Mouse (Mus musculus) kidney, embryonic 14.5 days (tissue): ENCODE measurements around the gene Hist1h2bn. TPM values are rescaled to one million over a fixed set of nuclear protein-coding genes. Genes with fewer than 3 reads are reported as not detected.
"Not testable (repeated sequence)": the region's sequence is repeated elsewhere in the genome, so short reads cannot be mapped to it uniquely, and the experiment has no call there.

Source experiments
- ATAC-seq: fragments of 200-750 bp; cut with Nextera tagmentation; 2 replicates; pipeline ENCODE4 v1.8.0; 2017; ENCODE audit warnings: moderate number of reproducible peaks, mild to moderate bottlenecking, moderate TSS enrichment, moderate library complexity; ENCODE audit not compliant: low FRiP score, low TSS enrichment
- H3K27ac ChIP-seq: fragments of 300-500 bp; sonication (generic); 2 replicates; pipeline ENCODE4 v1.5.1; 2014; ENCODE audit warnings: low read depth, mild to moderate bottlenecking, low read length, moderate library complexity, mixed read lengths
- H3K27me3 ChIP-seq: fragments of 300-500 bp; sonication (generic); 2 replicates; pipeline ENCODE4 v1.6.1; 2014; ENCODE audit warnings: mild to moderate bottlenecking, low read length; ENCODE audit not compliant: control insufficient read depth, insufficient read depth
- H3K36me3 ChIP-seq: fragments of 300-500 bp; sonication (generic); 2 replicates; pipeline ENCODE4 v1.6.1; 2014; ENCODE audit warnings: low read length, mixed read lengths; ENCODE audit not compliant: control insufficient read depth, insufficient read depth
- H3K4me1 ChIP-seq: fragments of 300-500 bp; sonication (generic); 2 replicates; pipeline ENCODE4 v1.6.1; 2014; ENCODE audit warnings: low read length, mixed read lengths; ENCODE audit not compliant: control insufficient read depth, insufficient read depth
- H3K4me2 ChIP-seq: fragments of 300-500 bp; sonication (generic); replicated peaks from 2 replicates; pipeline ENCODE4 v1.6.1; 2014; ENCODE audit warnings: low read depth, mild to moderate bottlenecking, low read length
- H3K4me3 ChIP-seq: fragments of 300-500 bp; sonication (generic); 2 replicates; pipeline ENCODE4 v1.5.1; 2014; ENCODE audit warnings: mild to moderate bottlenecking, low read length
- H3K9ac ChIP-seq: fragments of 300-500 bp; sonication (generic); 2 replicates; pipeline ENCODE4 v1.6.1; 2014; ENCODE audit warnings: low read depth, mild to moderate bottlenecking, low read length, moderate library complexity
- H3K9me3 ChIP-seq: fragments of 300-500 bp; sonication (generic); 2 replicates; pipeline ENCODE4 v1.6.1; 2016; ENCODE audit warnings: low read length; ENCODE audit not compliant: control insufficient read depth
- WGBS: fragments of 180-500 bp; shearing (Covaris S2); extraction: QIAGEN DNeasy Blood & Tissue Kit; methylation state at CpG from one replicate; pipeline ENCODE4 v1.1.7; 2014; 5-methylcytosine and 5-hydroxymethylcytosine counted together
- polyA plus RNA-seq: library from polyadenylated mRNA; unstranded; fragments of >200 nt; fragmentation: Nextera tagmentation; extraction: Ambion mirVana; gene quantifications from 2 replicates; pipeline ENCODE4 v1.2.1, GENCODE M21; 2014

The Hist1h2bn gene
- polyA plus RNA-seq, 1 experiment from 2014 or later = 2.0 TPM

- H3K36me3 ChIP-seq, H3K27me3 ChIP-seq, ATAC-seq, H3K9me3 ChIP-seq: not testable (repeated sequence)
- WGBS = under 1% methylated on average over 9 of the region's 38 CpGs
- Histone ChIP-seq H3K4me3 (peak overlapping the region; percentile 47), H3K27ac (peak overlapping the region; percentile 99), H3K9ac (peak overlapping the region; percentile 81), H3K4me1 (peaks cover 13% of the 10 kb centered on the region; the same call in 1 of the 2 replicates), H3K4me2 (peak overlapping the region; percentile 76)
Observed at GRCm38 (mm10) chr13:21716540-21717391, 37.2 kb upstream of the Hist1h2bn start.

- 1% methylated on average over 24 of the region's 56 CpGs for WGBS
- not testable (repeated sequence) for H3K9me3 ChIP-seq, H3K36me3 ChIP-seq, H3K27me3 ChIP-seq
- H3K4me2 ChIP-seq = peak within 1 kb of the TSS; percentile 76
- peak within 1 kb of the TSS; percentile 52 for H3K4me3 ChIP-seq
- H3K9ac ChIP-seq = peak within 1 kb of the TSS; percentile 82
- peak; percentile 51 for ATAC-seq
- peaks cover 13% of the 10 kb centered on the region; the same call in 1 of the 2 replicates for H3K4me1 ChIP-seq
- peak within 1 kb of the TSS; percentile 99 for H3K27ac ChIP-seq
Observed at GRCm38 (mm10) chr13:21717397-21718357, 36.2 kb upstream of the Hist1h2bn start, which contains the start of gene Hist1h3h. Gene Hist1h3h, plus strand, starts transcription at chr13:21717659.

GRCm38 (mm10) chr13:21718381-21719080 lies 35.4 kb upstream of the Hist1h2bn start:
- 53% methylated on average over 4 of the region's 4 CpGs for WGBS
- ATAC-seq = no peak
- peaks cover 13% of the 10 kb centered on the region; the same call in 1 of the 2 replicates for H3K4me1 ChIP-seq

GRCm38 (mm10) chr13:21721107-21721756 lies 32.7 kb upstream of the Hist1h2bn start:
- H3K4me2 ChIP-seq = peak overlapping the region; percentile 56
- 3% methylated on average over 15 of the region's 44 CpGs for WGBS
- peak; percentile 20 for ATAC-seq
- H3K27me3 ChIP-seq, H3K36me3 ChIP-seq, H3K9me3 ChIP-seq: not testable (repeated sequence)
- H3K27ac ChIP-seq = peak overlapping the region; percentile 97
- H3K4me3 ChIP-seq = peak overlapping the region; percentile 36; the same call in 1 of the 2 replicates
- H3K4me1 ChIP-seq = peaks cover 13% of the 10 kb centered on the region; the same call in 1 of the 2 replicates
- H3K9ac ChIP-seq = peak overlapping the region; percentile 66

More at GRCm38 (mm10) chr13:21718381-21719080, 35.4 kb upstream of the Hist1h2bn start:
- H3K9ac ChIP-seq = peak overlapping the region; percentile 82
- peak overlapping the region; percentile 73 for H3K4me2 ChIP-seq
- H3K9me3 ChIP-seq = no peaks in the 10 kb centered on the region
- H3K4me3 ChIP-seq = peak overlapping the region; percentile 52
- no peaks in the 10 kb centered on the region for H3K27me3 ChIP-seq
- H3K36me3 ChIP-seq = no peaks in the 10 kb centered on the region
- H3K27ac ChIP-seq = peak overlapping the region; percentile 95

- peak within 1 kb of the TSS; percentile 66 for H3K9ac ChIP-seq
- not testable (repeated sequence) for H3K36me3 ChIP-seq, H3K9me3 ChIP-seq, H3K27me3 ChIP-seq
- peak within 1 kb of the TSS; percentile 97 for H3K27ac ChIP-seq
- peak; percentile 98 for ATAC-seq
- WGBS = under 1% methylated on average over 37 of the region's 37 CpGs
- peak within 1 kb of the TSS; percentile 36; the same call in 1 of the 2 replicates for H3K4me3 ChIP-seq
- peaks cover 13% of the 10 kb centered on the region; the same call in 1 of the 2 replicates for H3K4me1 ChIP-seq
- peak within 1 kb of the TSS; percentile 56 for H3K4me2 ChIP-seq
Observed at GRCm38 (mm10) chr13:21721757-21722372, 32.1 kb upstream of the Hist1h2bn start, which contains the start of gene Hist1h2bm. Gene Hist1h2bm, plus strand, starts transcription at chr13:21722044.

GRCm38 (mm10) chr13:21722373-21722925 lies 31.5 kb upstream of the Hist1h2bn start:
- H3K36me3 ChIP-seq = no peaks in the 10 kb centered on the region
- H3K9ac ChIP-seq = peak overlapping the region; percentile 66
- peak overlapping the region; percentile 36 for H3K4me2 ChIP-seq
- no peaks in the 10 kb centered on the region for H3K9me3 ChIP-seq
- 2% methylated on average over 11 of the region's 11 CpGs for WGBS
- 0 out of 2 replicates have a peak, but pooled peaks have one; percentile 3 for ATAC-seq
- H3K4me1 ChIP-seq = peaks cover 13% of the 10 kb centered on the region; the same call in 1 of the 2 replicates
- peak overlapping the region; percentile 24; the same call in 1 of the 2 replicates for H3K4me3 ChIP-seq
- peak overlapping the region; percentile 89 for H3K27ac ChIP-seq
- no peaks in the 10 kb centered on the region for H3K27me3 ChIP-seq

GRCm38 (mm10) chr13:21722993-21723836 lies 30.7 kb upstream of the Hist1h2bn start:
- peak overlapping the region; percentile 36 for H3K4me2 ChIP-seq
- no peak for ATAC-seq
- WGBS = 27% methylated on average over 5 of the region's 5 CpGs
- peaks cover 15% of the 10 kb centered on the region; the same call in 1 of the 2 replicates for H3K4me1 ChIP-seq
- H3K4me3 ChIP-seq = no peak overlapping the region
- H3K9me3 ChIP-seq = no peaks in the 10 kb centered on the region
- no peaks in the 10 kb centered on the region for H3K36me3 ChIP-seq
- H3K27me3 ChIP-seq = no peaks in the 10 kb centered on the region
- peak overlapping the region; percentile 66; the same call in 1 of the 2 replicates for H3K9ac ChIP-seq
- H3K27ac ChIP-seq = peak overlapping the region; percentile 57; the same call in 1 of the 2 replicates
